Mouse (Mus musculus): Measurements from ENCODE around the gene Kcnmb3.

Kcnmb3 gene

GRCm38 (mm10) chr3:32495088-32495770 is 3.2 kb upstream of the Kcnmb3 start:
- DNase-seq (ENCODE audit: extremely low spot score, low spot score) = no peak

GRCm38 (mm10) chr3:32494387-32495087 is 2.5 kb upstream of the Kcnmb3 start:
- no peak for DNase-seq (ENCODE audit: extremely low spot score, low spot score)

- DNase-seq (ENCODE audit: extremely low spot score, low spot score) = no peak
Measured at GRCm38 (mm10) chr3:32490928-32491315, 1.1 kb downstream of the Kcnmb3 start.

DNA sequence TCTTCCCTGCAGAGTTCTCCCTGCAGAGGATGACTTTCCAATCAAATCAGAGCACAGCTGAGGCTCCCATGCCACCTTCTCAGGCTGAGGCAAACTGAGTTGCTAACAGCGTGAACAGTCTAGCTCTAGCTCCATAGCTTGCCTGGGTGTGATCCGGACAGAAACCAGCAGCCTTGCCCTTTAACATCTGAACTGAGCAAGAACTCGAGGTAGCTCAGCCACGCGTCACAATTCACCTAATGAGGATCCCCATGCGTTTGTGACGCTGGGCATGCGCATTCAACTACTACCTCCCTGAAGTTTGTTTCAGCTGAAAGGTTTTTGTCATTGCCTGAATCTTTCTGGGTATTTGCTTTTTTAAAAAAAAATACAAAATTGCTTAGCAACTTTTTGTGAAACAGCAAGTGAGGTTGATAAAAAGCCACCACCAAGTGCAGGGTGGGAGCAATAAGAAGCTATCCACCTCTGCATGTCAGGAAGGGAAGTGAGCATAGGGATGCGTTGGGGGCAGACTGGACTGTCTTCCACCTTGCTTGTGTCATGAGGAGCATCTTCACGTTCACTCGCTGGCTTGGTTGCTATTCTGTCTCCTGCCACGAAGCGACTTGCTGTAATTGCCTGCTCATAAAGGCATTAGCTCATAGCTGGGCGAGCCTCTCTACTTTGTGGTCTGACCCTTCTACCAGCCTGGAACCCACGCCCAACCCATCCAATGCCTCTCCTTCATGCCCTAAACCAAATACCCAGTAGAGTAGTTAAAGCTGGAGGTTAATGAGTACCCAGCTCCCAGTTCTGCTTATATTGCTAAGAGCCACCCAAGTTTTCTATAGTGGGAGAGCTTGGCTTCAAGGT is 1.7 kb downstream of the Kcnmb3 start:
- DNase-seq (ENCODE audit: extremely low spot score, low spot score) = no peak

DNA sequence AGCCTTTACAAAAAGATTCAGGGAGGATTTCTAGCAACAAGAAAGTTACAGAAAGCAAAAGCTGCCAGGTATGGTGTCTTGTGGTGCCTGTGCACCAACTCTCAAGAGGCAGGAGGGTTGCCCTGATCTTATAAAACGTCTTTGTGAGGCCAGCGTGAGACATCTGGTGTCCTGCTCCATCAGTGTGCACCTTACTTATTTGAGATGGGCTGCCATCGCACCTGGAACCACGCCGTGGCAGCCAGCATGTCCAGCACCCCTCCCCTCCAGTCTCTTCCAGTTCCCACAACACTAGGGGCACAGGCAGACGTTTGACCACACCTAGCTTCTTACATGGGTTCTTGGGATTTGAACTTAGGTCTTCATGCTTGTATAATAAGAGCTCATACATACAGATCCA is 3.9 kb downstream of the Kcnmb3 start:
- DNase-seq (ENCODE audit: extremely low spot score, low spot score) = no peak

DNA sequence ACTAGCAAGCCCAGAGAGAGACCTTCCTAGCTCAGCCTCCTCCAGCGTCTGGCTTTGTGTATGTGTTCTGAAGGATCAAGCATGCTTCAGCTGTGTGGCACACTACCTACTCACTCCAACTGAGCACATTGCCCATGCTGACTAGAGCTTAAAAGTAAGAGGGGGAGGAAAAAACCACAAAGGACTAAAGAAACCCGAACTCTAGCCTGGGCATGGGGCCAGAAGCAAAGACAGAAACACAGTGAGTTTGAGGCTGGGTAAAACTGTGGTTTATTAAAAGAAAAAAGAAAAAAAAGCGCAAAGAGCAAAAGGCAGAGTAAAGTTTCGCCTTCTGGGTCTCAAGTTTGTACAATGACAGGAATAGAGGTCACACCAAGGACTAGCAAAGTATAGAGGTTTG is 5.5 kb downstream of the Kcnmb3 start:
- no peak for DNase-seq (ENCODE audit: extremely low spot score, low spot score)

DNA sequence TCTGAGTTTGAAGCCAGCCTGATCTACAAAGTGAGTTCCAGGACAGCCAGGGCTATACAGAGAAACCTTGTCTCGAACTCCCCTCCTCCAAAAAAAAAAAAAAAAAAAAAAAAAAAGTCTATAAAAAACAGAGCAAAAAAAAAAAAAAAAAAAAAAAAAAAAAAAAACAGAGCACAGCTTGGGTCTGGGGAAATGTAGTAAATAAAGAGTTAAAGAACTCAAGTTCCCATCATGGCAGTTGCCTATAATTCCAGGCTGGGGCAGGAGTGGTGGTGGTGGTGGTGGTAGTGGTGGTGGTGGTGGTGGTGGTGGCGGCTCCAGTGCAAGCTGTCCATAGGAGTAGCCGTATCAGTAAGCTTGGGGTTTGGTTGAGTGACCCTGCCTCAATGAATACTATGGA is 9.0 kb downstream of the Kcnmb3 start:
- no peak for DNase-seq (ENCODE audit: extremely low spot score, low spot score)

GRCm38 (mm10) chr3:32479961-32480360 is 12.1 kb downstream of the Kcnmb3 start:
- DNase-seq (ENCODE audit: extremely low spot score, low spot score) = no peak

DNA sequence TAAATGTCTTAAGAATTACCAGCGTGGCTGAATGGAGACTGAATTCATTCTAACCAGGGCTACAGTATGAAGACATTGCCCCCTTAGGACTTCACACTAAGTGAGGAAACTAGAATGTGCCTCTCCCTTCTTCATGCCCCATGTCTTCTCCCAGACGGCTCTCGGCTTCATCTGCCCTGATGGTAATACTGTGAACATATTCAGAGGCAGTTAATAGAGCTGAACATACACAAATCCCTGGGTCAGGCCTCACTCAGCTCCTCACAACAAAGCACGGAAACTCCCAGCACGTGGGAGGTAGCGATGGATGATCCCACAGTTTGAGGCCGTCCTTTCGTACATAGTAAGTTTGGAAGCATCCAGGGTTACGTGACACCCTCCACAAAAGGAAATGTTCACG is 18.8 kb downstream of the Kcnmb3 start:
- DNase-seq (ENCODE audit: extremely low spot score, low spot score) = no peak

DNA sequence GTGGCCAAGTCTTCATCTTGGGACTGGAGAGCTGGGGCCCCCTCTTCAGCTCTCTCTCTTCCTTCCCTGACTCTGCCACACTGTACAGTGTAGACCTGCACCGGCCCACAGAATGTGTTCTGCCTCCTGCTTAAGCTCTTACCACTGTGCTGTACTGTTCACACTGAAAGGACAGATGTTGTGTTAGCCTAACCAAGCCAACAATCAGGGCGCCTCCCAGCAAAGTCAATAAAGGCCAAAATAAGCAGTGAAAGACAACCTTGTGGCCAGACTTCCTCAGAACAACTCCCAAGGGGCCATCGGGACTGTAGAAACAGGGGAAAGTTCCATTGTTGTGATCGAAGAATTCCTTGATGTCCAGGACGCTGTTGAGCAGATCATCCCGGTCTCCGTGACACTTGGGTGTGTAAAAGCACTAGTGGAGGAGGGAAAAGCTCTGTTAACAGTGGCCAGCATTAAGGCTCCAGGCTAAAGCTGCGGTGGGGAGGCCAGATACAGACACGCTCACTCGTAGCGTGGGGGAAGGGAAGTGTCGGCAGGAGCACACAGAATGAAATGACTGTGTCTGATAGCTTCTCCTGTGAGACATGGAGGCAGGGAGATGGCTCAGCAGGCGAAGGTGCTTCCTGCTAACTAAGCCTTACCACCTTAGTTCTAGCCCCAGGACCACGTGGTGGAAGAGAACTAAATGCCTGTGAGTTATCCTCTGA is 19.7 kb downstream of the Kcnmb3 start:
- no peak for DNase-seq (ENCODE audit: extremely low spot score, low spot score)

DNA sequence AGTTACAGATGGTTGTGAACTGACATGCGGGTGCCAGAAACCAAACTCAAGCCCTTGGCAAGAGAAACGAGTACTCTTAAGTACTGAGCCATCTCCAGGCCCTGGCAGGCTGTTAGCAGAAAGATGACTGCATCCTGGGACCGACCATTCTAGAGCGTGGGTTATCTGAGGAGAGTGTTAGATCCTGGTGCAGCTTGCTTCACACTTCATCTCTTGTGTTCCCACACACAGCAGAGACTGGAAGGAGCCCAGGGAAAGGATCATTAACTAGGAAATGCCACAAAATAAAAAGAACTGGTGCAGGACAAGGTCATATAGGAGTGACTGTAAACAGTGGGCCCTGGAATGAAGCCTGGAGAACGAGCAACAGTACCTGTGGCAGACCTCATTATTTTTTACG is 20.9 kb downstream of the Kcnmb3 start:
- no peak for DNase-seq (ENCODE audit: extremely low spot score, low spot score)

- DNase-seq (ENCODE audit: extremely low spot score, low spot score) = no peak
Measured at GRCm38 (mm10) chr3:32470449-32470848, 21.6 kb downstream of the Kcnmb3 start.

GRCm38 (mm10) chr3:32468411-32468810 is 23.6 kb downstream of the Kcnmb3 start:
- no peak for DNase-seq (ENCODE audit: extremely low spot score, low spot score)

GRCm38 (mm10) chr3:32467321-32467720 is 24.7 kb downstream of the Kcnmb3 start:
- no peak for DNase-seq (ENCODE audit: extremely low spot score, low spot score)

GRCm38 (mm10) chr3:32459777-32460176 is 32.3 kb downstream of the Kcnmb3 start:
- peak; percentile 36 for DNase-seq (ENCODE audit: extremely low spot score, low spot score)

- no peak for DNase-seq (ENCODE audit: extremely low spot score, low spot score)
Measured at GRCm38 (mm10) chr3:32454329-32455021, 37.6 kb downstream of the Kcnmb3 start.

DNA sequence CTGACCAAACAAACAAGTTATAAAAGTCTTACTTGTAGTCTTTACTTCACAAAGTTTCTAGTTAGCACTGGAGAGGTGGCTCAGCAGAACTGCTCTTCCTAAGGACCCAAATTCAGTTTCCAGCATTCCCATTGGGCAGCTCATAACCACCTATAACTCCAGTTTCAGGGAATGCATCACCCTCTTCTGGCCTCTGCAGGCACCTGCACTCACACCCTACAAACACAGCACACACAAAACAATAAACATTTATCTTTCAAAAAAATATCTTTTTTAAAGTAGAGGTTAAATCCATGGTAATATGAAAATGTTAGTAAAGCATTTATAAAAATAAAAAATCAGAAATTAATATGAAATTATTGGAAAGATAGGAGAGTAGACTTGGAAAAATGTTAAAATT is 50.3 kb downstream of the Kcnmb3 start:
- DNase-seq (ENCODE audit: extremely low spot score, low spot score) = no peak

DNA sequence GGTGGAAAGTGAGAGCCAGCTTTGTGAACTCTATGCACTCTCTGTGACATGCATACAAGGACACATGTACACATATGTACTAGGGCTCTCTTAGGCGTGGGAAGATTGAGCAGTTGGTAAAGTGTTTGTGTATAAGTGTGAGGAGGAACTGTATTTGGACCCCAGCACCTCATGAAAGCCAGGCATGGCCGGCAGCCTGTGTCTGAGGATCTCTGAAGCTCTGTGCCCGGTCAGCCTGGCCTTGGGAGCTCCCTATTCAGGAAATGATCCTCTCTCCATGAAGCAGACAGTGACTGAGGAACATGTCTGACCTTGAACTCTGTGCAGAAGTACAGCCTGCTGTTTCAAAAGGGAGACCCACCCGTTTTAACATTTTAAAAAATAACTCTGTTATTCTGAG is 53.3 kb downstream of the Kcnmb3 start:
- DNase-seq (ENCODE audit: extremely low spot score, low spot score) = no peak

DNA sequence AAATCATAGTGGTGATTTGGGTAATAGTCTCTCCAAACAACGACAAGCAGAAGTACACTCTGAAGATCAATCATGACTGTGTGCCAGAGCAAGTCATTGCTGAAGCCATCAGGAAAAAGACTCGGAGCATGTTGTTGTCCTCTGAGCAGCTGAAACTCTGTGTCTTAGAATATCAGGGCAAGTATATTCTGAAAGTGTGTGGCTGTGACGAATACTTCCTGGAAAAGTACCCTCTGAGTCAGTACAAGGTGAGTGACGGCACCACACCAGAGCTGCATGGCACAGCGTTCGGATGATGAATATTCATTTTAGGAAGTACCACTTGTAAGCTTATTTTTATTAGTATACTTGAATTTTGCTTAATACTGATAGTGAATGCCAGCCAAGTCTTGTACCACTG is 54.2 kb downstream of the Kcnmb3 start:
- no peak for DNase-seq (ENCODE audit: extremely low spot score, low spot score)

DNA sequence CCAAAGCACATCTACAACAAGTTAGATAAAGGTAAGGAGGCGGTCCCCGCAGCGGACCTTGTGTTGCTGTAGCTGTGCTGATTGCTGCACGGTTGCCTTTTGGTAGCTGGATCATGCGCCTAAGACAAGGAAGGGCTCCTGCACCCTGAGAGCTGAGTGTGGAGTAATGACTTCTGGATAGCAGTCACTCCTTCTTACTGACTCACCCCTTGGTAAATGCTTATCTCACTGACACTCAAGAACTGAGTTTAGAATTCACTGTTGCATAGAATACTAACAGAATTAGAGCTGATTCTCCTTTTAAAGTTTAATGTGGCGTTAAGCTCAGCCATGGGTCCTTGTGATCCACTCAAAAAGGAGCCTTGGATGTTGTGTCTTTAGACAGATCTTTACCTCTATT is 54.7 kb downstream of the Kcnmb3 start:
- DNase-seq (ENCODE audit: extremely low spot score, low spot score) = no peak

DNA sequence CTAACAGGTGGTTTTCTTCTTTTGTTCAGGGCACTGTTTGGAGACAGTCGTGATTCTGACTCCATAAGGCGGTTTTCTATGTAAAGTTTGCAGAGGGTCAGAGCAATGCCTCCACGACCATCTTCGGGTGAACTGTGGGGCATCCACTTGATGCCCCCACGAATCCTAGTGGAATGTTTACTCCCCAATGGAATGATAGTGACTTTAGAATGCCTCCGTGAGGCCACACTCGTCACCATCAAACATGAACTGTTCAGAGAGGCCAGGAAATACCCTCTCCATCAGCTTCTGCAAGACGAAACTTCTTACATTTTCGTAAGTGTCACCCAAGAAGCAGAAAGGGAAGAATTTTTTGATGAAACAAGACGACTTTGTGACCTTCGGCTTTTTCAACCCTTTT is 55.9 kb downstream of the Kcnmb3 start:
- no peak for DNase-seq (ENCODE audit: extremely low spot score, low spot score)
